Mouse (Mus musculus): ENCODE results near the gene Bicd2. TPM values are rescaled to one million over a fixed set of nuclear protein-coding genes. Genes with fewer than 3 reads are reported as not detected.

Gene Bicd2
- polyA plus RNA-seq, 1 experiment, result 42.5 TPM

DNA sequence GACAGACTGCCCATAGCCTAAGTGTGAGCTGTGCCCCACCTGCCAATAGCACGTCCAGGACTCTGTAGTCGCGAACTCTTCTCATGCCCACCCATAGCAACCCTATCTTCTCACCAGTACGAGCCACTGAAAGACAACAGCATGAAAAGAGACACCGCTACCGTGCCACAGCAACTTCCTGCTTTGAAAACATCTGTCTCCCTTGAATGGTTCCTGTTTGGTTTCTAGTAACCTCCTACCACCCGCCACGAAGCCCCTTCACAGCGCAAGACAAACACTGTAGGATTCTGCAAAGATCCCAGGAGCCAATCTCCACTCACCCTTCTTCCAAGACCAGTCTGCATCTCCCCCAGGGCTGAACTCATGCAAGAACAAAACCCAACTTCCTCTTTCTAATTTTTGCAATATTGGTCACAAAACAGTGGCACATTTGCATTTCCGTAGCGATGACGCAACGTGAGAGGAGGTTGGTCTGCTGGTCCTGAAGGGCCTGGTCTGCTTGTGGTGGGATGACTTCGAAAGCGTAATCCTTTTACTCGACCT lies 32.5 kb upstream of the Bicd2 start:
- peaks cover 35% of the 10 kb centered on the region for H3K4me1 ChIP-seq (ENCODE audit: control insufficient read depth, insufficient read depth, low read length)
- TF ChIP-seq POLR2A (IDR thresholded peaks at IDR 0.05; ENCODE audit: borderline replicate concordance, low read depth, low read length) (no peak), CTCF (IDR thresholded peaks at IDR 0.05; ENCODE audit: low read depth, low read length) (no peak)
- peak overlapping the region; percentile 81 for H3K27ac ChIP-seq (ENCODE audit: insufficient read depth, low read depth, low read length)
- peak overlapping the region; percentile 86 for H3K4me3 ChIP-seq (ENCODE audit: insufficient read depth, low read length)

DNA sequence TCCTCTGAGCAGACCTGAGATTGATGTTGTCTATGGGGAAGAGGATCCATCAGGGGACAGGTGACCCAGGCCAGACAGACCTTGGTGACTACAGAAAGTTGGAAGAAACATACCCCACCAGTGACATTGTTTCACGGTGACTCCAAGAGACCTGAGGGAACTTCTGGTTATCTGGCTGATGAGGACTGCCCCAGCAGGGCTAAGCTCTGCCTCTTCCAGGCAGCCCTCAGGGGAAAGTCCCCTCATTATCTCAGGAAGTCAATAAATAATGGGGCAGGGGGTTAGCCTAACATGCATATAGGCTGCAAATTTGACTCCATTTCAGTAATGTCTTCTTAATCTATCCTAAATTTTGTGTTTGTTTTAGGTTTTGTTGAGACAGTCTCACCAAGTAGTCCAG lies 31.9 kb upstream of the Bicd2 start:
- TF ChIP-seq CTCF (IDR thresholded peaks at IDR 0.05; ENCODE audit: low read depth, low read length) (no peak), POLR2A (IDR thresholded peaks at IDR 0.05; ENCODE audit: borderline replicate concordance, low read depth, low read length) (no peak)
- peak overlapping the region; percentile 86; the same call in 1 of the 2 replicates for H3K4me3 ChIP-seq (ENCODE audit: insufficient read depth, low read length)
- H3K4me1 ChIP-seq (ENCODE audit: control insufficient read depth, insufficient read depth, low read length), result peaks cover 31% of the 10 kb centered on the region
- peak overlapping the region; percentile 36 for H3K27ac ChIP-seq (ENCODE audit: insufficient read depth, low read depth, low read length)

DNA sequence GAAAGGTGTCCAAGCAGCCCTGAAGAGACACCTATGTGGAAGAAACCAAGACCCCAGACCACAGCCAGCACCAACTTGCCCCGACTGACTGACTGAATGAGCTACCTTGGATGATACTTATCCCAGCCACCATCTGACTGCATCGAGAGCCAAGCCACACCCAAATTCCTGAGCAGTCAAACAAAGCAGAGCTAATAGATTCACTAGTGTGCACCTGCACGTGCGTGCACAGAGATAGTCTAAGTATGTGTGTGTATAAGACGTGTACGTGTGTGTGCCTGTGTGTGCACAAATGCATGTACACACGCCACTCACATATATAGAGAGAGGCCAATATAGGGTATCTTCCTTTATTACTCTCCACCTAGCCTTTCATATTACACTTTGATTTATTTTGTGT lies 29.7 kb upstream of the Bicd2 start:
- no peak overlapping the region for H3K4me3 ChIP-seq (ENCODE audit: insufficient read depth, low read length)
- TF ChIP-seq CTCF (IDR thresholded peaks at IDR 0.05; ENCODE audit: low read depth, low read length) (no peak), POLR2A (IDR thresholded peaks at IDR 0.05; ENCODE audit: borderline replicate concordance, low read depth, low read length) (no peak)
- H3K4me1 ChIP-seq (ENCODE audit: control insufficient read depth, insufficient read depth, low read length), result peaks cover 13% of the 10 kb centered on the region
- H3K27ac ChIP-seq (ENCODE audit: insufficient read depth, low read depth, low read length), result no peak overlapping the region

DNA sequence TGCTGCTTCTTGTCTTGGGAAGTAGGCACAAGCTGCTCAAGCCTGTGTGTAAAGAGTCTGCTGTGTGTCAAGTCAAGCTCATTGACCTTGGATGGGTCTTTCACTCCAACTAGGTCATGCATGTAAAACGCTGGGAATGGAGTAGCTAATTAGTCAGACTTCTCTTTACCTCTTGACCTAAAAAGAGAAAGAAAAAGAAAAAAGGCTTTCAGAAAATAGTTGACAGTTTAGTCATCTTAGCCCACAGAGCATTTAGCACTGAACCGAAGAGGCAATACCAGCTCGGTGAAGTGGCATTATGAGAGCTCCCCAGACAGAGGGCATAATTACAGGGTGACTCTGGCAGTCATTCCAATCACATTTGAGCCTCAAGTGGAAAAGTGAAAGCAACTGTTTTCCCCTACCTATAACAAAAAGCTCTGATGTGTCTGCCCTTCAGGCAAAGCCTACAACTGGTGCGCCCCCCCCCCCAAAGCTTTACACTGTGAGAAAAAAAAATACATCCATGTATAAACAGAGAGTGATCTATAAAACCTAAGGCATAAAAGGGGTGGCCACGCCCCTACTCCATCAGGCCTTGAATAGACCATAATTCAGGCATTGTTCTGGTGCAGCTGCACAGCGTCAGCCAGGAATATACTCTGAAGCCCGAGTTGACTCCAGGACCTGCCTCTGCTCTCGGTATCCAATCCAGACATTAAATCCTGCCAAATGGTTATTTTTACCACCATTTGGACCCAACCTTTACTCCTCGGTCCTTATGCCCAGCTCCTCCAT lies 24.8 kb upstream of the Bicd2 start:
- TF ChIP-seq POLR2A (IDR thresholded peaks at IDR 0.05; ENCODE audit: borderline replicate concordance, low read depth, low read length), result no peak
- TF ChIP-seq CTCF (IDR thresholded peaks at IDR 0.05; ENCODE audit: low read depth, low read length), result no peak
- Histone ChIP-seq H3K4me1 (ENCODE audit: control insufficient read depth, insufficient read depth, low read length) (peaks cover 14% of the 10 kb centered on the region), H3K4me3 (ENCODE audit: insufficient read depth, low read length) (no peak overlapping the region), H3K27ac (ENCODE audit: insufficient read depth, low read depth, low read length) (no peak overlapping the region)

DNA sequence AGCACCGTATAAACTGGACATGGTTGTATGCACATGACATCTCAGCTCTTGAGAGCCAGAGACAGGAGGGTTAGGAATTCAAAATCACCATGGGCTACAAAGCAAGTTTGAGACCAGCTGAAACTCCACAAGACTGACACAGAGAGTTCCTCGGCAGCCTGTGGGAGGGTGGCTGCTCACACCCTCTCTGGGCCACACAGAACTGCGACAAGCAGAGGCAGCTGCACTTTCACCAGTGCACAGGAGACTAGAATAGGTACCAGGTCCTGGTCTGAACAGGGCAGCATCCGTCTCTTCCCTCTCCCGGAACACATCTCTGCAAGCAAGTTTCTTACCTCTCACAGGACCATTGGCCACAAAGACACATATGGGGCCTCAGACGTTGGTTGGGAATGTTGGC lies 23.9 kb upstream of the Bicd2 start:
- no peak for TF ChIP-seq CTCF (IDR thresholded peaks at IDR 0.05; ENCODE audit: low read depth, low read length)
- Histone ChIP-seq H3K4me3 (ENCODE audit: insufficient read depth, low read length) (no peak overlapping the region), H3K27ac (ENCODE audit: insufficient read depth, low read depth, low read length) (no peak overlapping the region), H3K4me1 (ENCODE audit: control insufficient read depth, insufficient read depth, low read length) (peaks cover 23% of the 10 kb centered on the region)

DNA sequence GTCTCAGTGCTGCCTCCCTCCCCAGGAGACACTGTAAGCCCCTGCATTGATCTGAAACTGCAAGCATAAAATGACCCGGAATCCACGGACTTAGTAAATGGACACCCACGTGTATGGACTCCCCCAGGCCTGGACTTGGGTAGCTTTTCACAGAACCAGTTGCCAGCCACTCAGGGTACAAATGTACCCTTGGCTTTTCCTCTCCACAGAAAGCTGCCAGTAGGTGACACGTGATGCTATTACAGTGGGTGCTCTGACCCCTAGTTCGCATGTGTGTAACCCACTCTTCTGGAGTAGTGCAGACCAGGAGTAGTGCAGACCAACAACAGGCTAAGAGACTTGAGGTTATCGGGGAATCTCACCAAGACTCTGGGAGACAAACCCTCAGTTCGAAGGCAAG lies 23.5 kb upstream of the Bicd2 start:
- Histone ChIP-seq H3K4me3 (ENCODE audit: insufficient read depth, low read length) (no peak overlapping the region), H3K4me1 (ENCODE audit: control insufficient read depth, insufficient read depth, low read length) (peaks cover 27% of the 10 kb centered on the region), H3K27ac (ENCODE audit: insufficient read depth, low read depth, low read length) (no peak overlapping the region)
- TF ChIP-seq POLR2A (IDR thresholded peaks at IDR 0.05; ENCODE audit: borderline replicate concordance, low read depth, low read length) (no peak), CTCF (IDR thresholded peaks at IDR 0.05; ENCODE audit: low read depth, low read length) (no peak)

DNA sequence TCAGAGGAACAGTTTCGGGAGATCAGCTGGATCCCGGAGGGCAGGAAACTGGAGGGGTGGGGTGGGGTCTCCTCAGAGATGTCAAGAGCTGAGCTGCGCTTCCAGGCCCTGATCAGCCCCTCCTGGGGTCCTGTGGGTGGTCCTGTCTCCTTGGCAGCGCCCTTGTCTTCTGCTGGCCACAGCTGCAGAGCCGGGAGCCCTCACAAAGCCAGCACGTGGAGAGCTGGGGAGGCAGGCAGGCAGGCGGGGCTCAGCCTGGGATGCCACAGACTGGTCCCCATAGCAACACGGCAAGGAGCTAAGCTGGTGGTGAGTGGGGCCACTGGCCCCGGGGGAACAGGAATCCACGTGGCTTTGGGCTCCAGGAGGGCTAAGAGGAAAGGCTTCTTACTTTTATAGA lies 21.3 kb upstream of the Bicd2 start, which contains the start of gene Fgd3:
TSS of gene Fgd3 (minus strand) at position 272 of the 400 bp plus-strand sequence.
- Histone ChIP-seq H3K4me1 (ENCODE audit: control insufficient read depth, insufficient read depth, low read length) (peaks cover 45% of the 10 kb centered on the region), H3K27ac (ENCODE audit: insufficient read depth, low read depth, low read length) (peak within 1 kb of the TSS; percentile 93), H3K4me3 (ENCODE audit: insufficient read depth, low read length) (no peak within 1 kb of the TSS)
- TF ChIP-seq POLR2A (IDR thresholded peaks at IDR 0.05; ENCODE audit: borderline replicate concordance, low read depth, low read length), result no peak
- no peak for TF ChIP-seq CTCF (IDR thresholded peaks at IDR 0.05; ENCODE audit: low read depth, low read length)

DNA sequence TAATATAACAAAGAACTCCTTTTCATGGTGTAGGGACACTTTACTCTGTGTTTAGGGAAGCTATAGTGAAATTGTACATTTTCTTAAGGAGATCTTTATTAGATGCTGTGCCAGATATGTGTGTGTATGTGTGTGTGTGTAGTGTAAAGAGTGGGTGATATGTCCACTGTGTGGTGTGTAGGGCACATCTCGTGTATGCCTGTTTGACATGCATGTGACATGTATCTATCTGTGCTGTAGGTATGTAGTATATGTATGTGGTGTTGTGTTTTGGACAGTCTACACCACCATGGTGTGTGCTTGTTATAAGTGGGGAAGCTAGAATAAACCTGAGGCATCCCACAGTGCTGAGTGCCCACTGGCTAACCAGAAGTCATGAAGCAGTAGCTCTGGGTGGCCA lies 20.9 kb upstream of the Bicd2 start:
- H3K4me3 ChIP-seq (ENCODE audit: insufficient read depth, low read length), result no peak overlapping the region
- H3K4me1 ChIP-seq (ENCODE audit: control insufficient read depth, insufficient read depth, low read length), result peaks cover 47% of the 10 kb centered on the region
- no peak overlapping the region for H3K27ac ChIP-seq (ENCODE audit: insufficient read depth, low read depth, low read length)
- no peak for TF ChIP-seq POLR2A (IDR thresholded peaks at IDR 0.05; ENCODE audit: borderline replicate concordance, low read depth, low read length)
- TF ChIP-seq CTCF (IDR thresholded peaks at IDR 0.05; ENCODE audit: low read depth, low read length), result no peak

DNA sequence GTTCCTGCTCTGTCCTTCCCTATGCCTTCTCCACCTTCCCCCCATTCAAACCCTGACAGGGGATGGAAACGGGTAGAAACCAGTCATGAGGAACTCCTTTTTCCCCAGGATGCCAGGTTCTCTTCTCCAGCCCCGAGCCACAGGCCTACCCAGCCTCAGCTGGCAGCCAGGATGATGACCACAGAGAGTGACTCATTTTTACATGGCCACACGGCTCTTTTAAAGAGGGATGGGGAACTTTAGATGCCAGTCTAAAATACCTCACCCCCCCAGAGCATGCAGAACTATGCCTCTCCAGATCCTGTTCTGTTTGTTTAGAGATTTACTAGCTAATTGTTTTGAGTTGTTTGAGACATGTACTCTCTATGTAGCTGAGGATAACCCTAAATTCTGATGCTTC lies 19.9 kb upstream of the Bicd2 start:
- Histone ChIP-seq H3K4me1 (ENCODE audit: control insufficient read depth, insufficient read depth, low read length) (peaks cover 54% of the 10 kb centered on the region), H3K4me3 (ENCODE audit: insufficient read depth, low read length) (0 out of 2 replicates have a peak overlapping the region, but pooled peaks have one; percentile 6), H3K27ac (ENCODE audit: insufficient read depth, low read depth, low read length) (peak overlapping the region; percentile 93)
- TF ChIP-seq CTCF (IDR thresholded peaks at IDR 0.05; ENCODE audit: low read depth, low read length) (no peak), POLR2A (IDR thresholded peaks at IDR 0.05; ENCODE audit: borderline replicate concordance, low read depth, low read length) (no peak)

DNA sequence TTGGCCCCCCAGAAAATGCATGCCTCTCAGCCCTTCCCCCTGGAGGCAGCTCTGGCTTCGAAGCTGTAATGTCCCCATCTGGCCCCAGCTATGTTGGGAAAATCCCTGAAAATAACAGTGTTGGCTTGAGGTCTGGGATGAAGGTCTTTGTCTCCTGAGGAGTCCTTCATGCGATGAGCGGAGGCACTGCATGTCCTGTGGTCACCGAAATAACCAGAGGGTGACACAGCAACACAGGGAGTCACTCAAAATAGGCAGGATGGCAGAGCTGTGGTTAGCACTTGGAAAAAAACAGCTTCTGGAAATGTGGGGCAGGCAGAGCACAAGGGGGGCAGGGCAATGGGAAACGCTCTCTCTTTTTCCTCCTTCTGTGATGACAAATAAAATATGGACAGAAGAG lies 19.2 kb upstream of the Bicd2 start:
- Histone ChIP-seq H3K4me1 (ENCODE audit: control insufficient read depth, insufficient read depth, low read length) (peaks cover 57% of the 10 kb centered on the region), H3K4me3 (ENCODE audit: insufficient read depth, low read length) (peak overlapping the region; percentile 6), H3K27ac (ENCODE audit: insufficient read depth, low read depth, low read length) (peak overlapping the region; percentile 93)
- TF ChIP-seq POLR2A (IDR thresholded peaks at IDR 0.05; ENCODE audit: borderline replicate concordance, low read depth, low read length) (no peak), CTCF (IDR thresholded peaks at IDR 0.05; ENCODE audit: low read depth, low read length) (no peak)

Data from bone marrow macrophage, adult 2 months (primary cell).